Mouse (Mus musculus) olfactory bulb, adult 2 months (tissue): ENCODE data around the gene Ccdc194. TPM values are rescaled to one million over a fixed set of nuclear protein-coding genes. Genes with fewer than 3 reads are reported as not detected.
A peak's percentile ranks its signal among the peaks of the same experiment; 100 is the strongest.

Experiments
- H3K27ac ChIP-seq: fragments of 200-500 bp; 2 replicates; pipeline ENCODE4 v1.5.1; 2012; ENCODE audit warnings: low read depth, low read length; ENCODE audit not compliant: insufficient read depth
- H3K4me1 ChIP-seq: fragments of 200-500 bp; 2 replicates; pipeline ENCODE4 v1.6.1; 2012; ENCODE audit warnings: low read length; ENCODE audit not compliant: control insufficient read depth, insufficient read depth
- H3K4me3 ChIP-seq: fragments of 200-500 bp; 2 replicates; pipeline ENCODE4 v1.5.1; 2012; ENCODE audit warnings: mild to moderate bottlenecking, low read depth, low read length, moderate library complexity; ENCODE audit not compliant: insufficient read depth
- CTCF ChIP-seq: fragments of 200-500 bp; IDR thresholded peaks from 2 replicates; pipeline ENCODE4 v1.5.1; 2012; ENCODE audit warnings: low read depth, mild to moderate bottlenecking, low read length, moderate library complexity; ENCODE audit not compliant: insufficient read depth
- POLR2A ChIP-seq: fragments of 200-500 bp; IDR thresholded peaks from 2 replicates; pipeline ENCODE4 v1.6.1; 2012; ENCODE audit warnings: mild to moderate bottlenecking, low read depth, low read length, moderate library complexity; ENCODE audit not compliant: insufficient read depth
- WGBS: fragments of 180-500 bp; shearing (Covaris S2); methylation state at CpG from one replicate; pipeline ENCODE4 v1.1.7; 2018; 5-methylcytosine and 5-hydroxymethylcytosine counted together
- polyA plus RNA-seq: library from polyadenylated mRNA; stranded (reverse); fragments of >200 nt; gene quantifications from 2 replicates; pipeline ENCODE4 v1.2.4, GENCODE M21; 2012; ENCODE audit warnings: low replicate concordance; ENCODE audit not compliant: missing spikeins, insufficient read depth, insufficient read length

Ccdc194 gene
- polyA plus RNA-seq, 1 experiment, result not detected

- Histone ChIP-seq H3K27ac (peak overlapping the region; percentile 73; the same call in 1 of the 2 replicates), H3K4me3 (peak overlapping the region; percentile 57; the same call in 1 of the 2 replicates), H3K4me1 (peaks cover 23% of the 10 kb centered on the region)
- WGBS, result 26% methylated on average over 4 of the region's 4 CpGs
- no peak for TF ChIP-seq CTCF
- no peak for TF ChIP-seq POLR2A
Measured at GRCm38 (mm10) chr8:71475702-71476075, 49.8 kb downstream of the Ccdc194 start.

- whole genome bisulfite sequencing, result 84% methylated on average over 25 of the region's 25 CpGs
- no peak overlapping the region for H3K27ac ChIP-seq
- peaks cover 29% of the 10 kb centered on the region for H3K4me1 ChIP-seq
- H3K4me3 ChIP-seq, result no peak overlapping the region
- TF ChIP-seq CTCF (no peak), POLR2A (no peak)
Measured at GRCm38 (mm10) chr8:71474785-71475701, 50.5 kb downstream of the Ccdc194 start.

GRCm38 (mm10) chr8:71474344-71474743 is 51.2 kb downstream of the Ccdc194 start:
- Histone ChIP-seq H3K4me1 (peaks cover 35% of the 10 kb centered on the region), H3K27ac (no peak overlapping the region), H3K4me3 (no peak overlapping the region)
- TF ChIP-seq CTCF (no peak), POLR2A (no peak)
- 89% methylated on average over 18 of the region's 18 CpGs for WGBS

GRCm38 (mm10) chr8:71472601-71473386 is 52.7 kb downstream of the Ccdc194 start:
- Histone ChIP-seq H3K4me3 (no peak overlapping the region), H3K4me1 (peaks cover 35% of the 10 kb centered on the region), H3K27ac (no peak overlapping the region)
- TF ChIP-seq POLR2A, result no peak
- TF ChIP-seq CTCF, result peak; percentile 50; the same call in 1 of the 2 replicates
- WGBS, result 84% methylated on average over 8 of the region's 8 CpGs

GRCm38 (mm10) chr8:71471861-71472260 is 53.6 kb downstream of the Ccdc194 start:
- 93% methylated on average over 17 of the region's 17 CpGs for WGBS
- Histone ChIP-seq H3K4me3 (no peak overlapping the region), H3K4me1 (peaks cover 26% of the 10 kb centered on the region), H3K27ac (no peak overlapping the region)
- TF ChIP-seq POLR2A, result no peak
- TF ChIP-seq CTCF, result no peak

- 60% methylated on average over 5 of the region's 5 CpGs for WGBS
- H3K27ac ChIP-seq, result no peak overlapping the region
- no peak for TF ChIP-seq CTCF
- TF ChIP-seq POLR2A, result no peak
- no peak overlapping the region for H3K4me3 ChIP-seq
- peaks cover 24% of the 10 kb centered on the region for H3K4me1 ChIP-seq
Measured at GRCm38 (mm10) chr8:71470913-71471255, 54.6 kb downstream of the Ccdc194 start.

- WGBS, result 75% methylated on average over 3 of the region's 3 CpGs
Measured at GRCm38 (mm10) chr8:71470146-71470912, 55.2 kb downstream of the Ccdc194 start.

More at GRCm38 (mm10) chr8:71470146-71470912, 55.2 kb downstream of the Ccdc194 start:
- H3K4me1 ChIP-seq, result peaks cover 20% of the 10 kb centered on the region
- peak overlapping the region; percentile 81 for H3K4me3 ChIP-seq
- TF ChIP-seq POLR2A (no peak), CTCF (no peak)
- H3K27ac ChIP-seq, result no peak overlapping the region

Other genes starting within 250 kb of the Ccdc194 start
- not detected in 2 replicates for gene Use1, start 158.9 kb downstream of the Ccdc194 start, polyA plus RNA-seq
- gene Ocel1, start 154.4 kb downstream of the Ccdc194 start, polyA plus RNA-seq, result not detected in 2 replicates
- gene Nr2f6, start 143.8 kb downstream of the Ccdc194 start, polyA plus RNA-seq, result not detected in 2 replicates
- not detected in 2 replicates for gene Ushbp1, start 129.9 kb downstream of the Ccdc194 start, polyA plus RNA-seq
- not detected in 2 replicates for gene Babam1, start 128.8 kb downstream of the Ccdc194 start, polyA plus RNA-seq
- not detected in 2 replicates for gene Ankle1, start 119.7 kb downstream of the Ccdc194 start, polyA plus RNA-seq
- not detected in 2 replicates for gene Abhd8, start 62.1 kb downstream of the Ccdc194 start, polyA plus RNA-seq
- not detected in 2 replicates for gene Mrpl34, start 60.8 kb downstream of the Ccdc194 start, polyA plus RNA-seq
- gene Dda1, start 56.5 kb downstream of the Ccdc194 start, polyA plus RNA-seq, result not detected in 2 replicates
- gene Ano8, start 39.7 kb downstream of the Ccdc194 start, polyA plus RNA-seq, result not detected in 2 replicates
- not detected in 2 replicates for gene Gtpbp3, start 37.6 kb downstream of the Ccdc194 start, polyA plus RNA-seq
- gene Plvap, start 14.0 kb downstream of the Ccdc194 start, polyA plus RNA-seq, result not detected in 2 replicates
- not detected in 2 replicates for gene Bst2, start 11.7 kb upstream of the Ccdc194 start, polyA plus RNA-seq
- gene Mvb12a, start 17.2 kb upstream of the Ccdc194 start, polyA plus RNA-seq, result not detected in 2 replicates
- not detected in 2 replicates for gene Tmem221, start 33.2 kb upstream of the Ccdc194 start, polyA plus RNA-seq
- gene Nxnl1, start 40.9 kb upstream of the Ccdc194 start, polyA plus RNA-seq, result not detected in 2 replicates
- gene Slc27a1, start 43.2 kb upstream of the Ccdc194 start, polyA plus RNA-seq, result not detected in 2 replicates
- gene Pgls, start 66.5 kb upstream of the Ccdc194 start, polyA plus RNA-seq, result not detected in 2 replicates
- not detected in 2 replicates for gene Fam129c, start 71.9 kb upstream of the Ccdc194 start, polyA plus RNA-seq
- gene Colgalt1, start 85.3 kb upstream of the Ccdc194 start, polyA plus RNA-seq, result 143 TPM in 1 of 2 replicates, not detected in the other
- gene Unc13a, start 146.0 kb upstream of the Ccdc194 start, polyA plus RNA-seq, result not detected in 2 replicates
- not detected in 2 replicates for gene Jak3, start 150.6 kb upstream of the Ccdc194 start, polyA plus RNA-seq
- not detected in 2 replicates for gene Insl3, start 163.5 kb upstream of the Ccdc194 start, polyA plus RNA-seq
- not detected in 2 replicates for gene B3gnt3, start 176.1 kb upstream of the Ccdc194 start, polyA plus RNA-seq
- gene Fcho1, start 200.0 kb upstream of the Ccdc194 start, polyA plus RNA-seq, result 90.9 TPM in 1 of 2 replicates, not detected in the other